Mouse (Mus musculus) CH12.LX (cell line): ENCODE data around the gene Ttc34.

Experiments
- CTCF ChIP-seq, 2 experiments: IDR thresholded peaks in 1 of 2; conservative IDR thresholded peaks in 1 of 2; 2 replicates each; pipeline ENCODE4 v1.5.1; 2011 to 2012; ENCODE audit warnings: low read depth in 2 of 2, low read length in 2 of 2, improper control_type of control experiment in 1 of 2, inconsistent platforms in 1 of 2, mild to moderate bottlenecking in 1 of 2, moderate library complexity in 1 of 2
- EP300 ChIP-seq: IDR thresholded peaks from 2 replicates; pipeline ENCODE4 v1.6.1; 2011; ENCODE audit warnings: low read length, improper control_type of control experiment
- MAFK ChIP-seq: IDR thresholded peaks from 2 replicates; pipeline ENCODE4 v1.6.1; 2011; ENCODE audit warnings: low read length, improper control_type of control experiment; ENCODE audit not compliant: insufficient replicate concordance
- POLR2A ChIP-seq: IDR thresholded peaks from 2 replicates; pipeline ENCODE4 v1.6.1; 2011; ENCODE audit warnings: low read depth, mild to moderate bottlenecking, improper control_type of control experiment, low read length
- ZMIZ1 ChIP-seq: IDR thresholded peaks from 2 replicates; pipeline ENCODE4 v1.6.1; 2012; ENCODE audit warnings: low read depth, mild to moderate bottlenecking, inconsistent platforms, low read length, improper control_type of control experiment

DNA sequence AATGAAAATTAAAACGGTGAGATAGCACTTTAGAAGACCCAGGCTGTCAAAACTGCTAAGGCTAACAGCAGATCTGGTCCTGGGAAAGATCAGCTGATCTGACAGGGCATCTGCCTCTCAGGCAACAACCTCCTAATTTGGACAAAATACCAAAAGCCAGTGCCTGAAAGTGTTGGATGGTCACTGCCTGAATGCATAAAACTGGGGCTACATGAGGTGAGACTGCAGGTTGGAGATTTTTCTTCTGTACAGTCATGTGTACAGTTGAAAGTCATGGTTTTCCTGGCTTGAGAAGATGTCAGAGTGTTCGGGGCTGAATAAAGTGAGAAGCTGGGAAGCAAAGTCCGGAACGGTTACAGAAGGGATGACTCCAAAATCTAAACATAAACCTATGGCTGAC is 16.6 kb downstream of the Ttc34 start:
- TF ChIP-seq EP300 (no peak), MAFK (no peak), CTCF (conservative IDR thresholded peaks at IDR 0.05 in 1 of 2, IDR thresholded peaks at IDR 0.05 in 1 of 2; ENCODE audit: low read depth in 2 of 2, low read length in 2 of 2) (no peak), ZMIZ1 (no peak), POLR2A (no peak)
